Mouse (Mus musculus) erythroblast, embryonic 14.5 days (primary cell): ENCODE results near the gene Tgfb3. TPM values are rescaled to one million over a fixed set of nuclear protein-coding genes. Genes with fewer than 3 reads are reported as not detected.

Source experiments
- H3K27me3 ChIP-seq: 2 replicates; pipeline ENCODE4 v1.6.1; 2012; ENCODE audit warnings: inconsistent platforms; ENCODE audit not compliant: control insufficient read depth
- H3K36me3 ChIP-seq: 2 replicates; pipeline ENCODE4 v1.6.1; 2012; ENCODE audit warnings: mild to moderate bottlenecking, inconsistent platforms; ENCODE audit not compliant: control insufficient read depth
- H3K4me1 ChIP-seq: 2 replicates; pipeline ENCODE4 v1.6.1; 2012; ENCODE audit warnings: inconsistent platforms; ENCODE audit not compliant: control insufficient read depth
- H3K4me3 ChIP-seq: replicated peaks from 2 replicates; pipeline ENCODE3; 2012; ENCODE audit warnings: moderate library complexity, mild to moderate bottlenecking, inconsistent platforms
- H3K9me3 ChIP-seq: 2 replicates; pipeline ENCODE4 v1.6.1; 2012; ENCODE audit warnings: low read length, inconsistent platforms, mixed read lengths; ENCODE audit not compliant: control insufficient read depth
- GATA1 ChIP-seq: IDR thresholded peaks from 2 replicates; pipeline ENCODE4 v1.6.1; 2012; ENCODE audit warnings: low read length, inconsistent platforms, mixed read lengths
- TAL1 ChIP-seq: IDR thresholded peaks from 3 replicates; pipeline ENCODE4 v1.6.1; 2012; ENCODE audit warnings: low read length, inconsistent platforms, mixed read lengths
- polyA plus RNA-seq: library from polyadenylated mRNA; stranded (reverse); fragments of >175 nt; gene quantifications from 2 replicates; pipeline ENCODE4 v1.2.3, GENCODE M21; 2012

Gene Tgfb3
- polyA plus RNA-seq, 1 experiment, result not detected

- H3K4me1 ChIP-seq, result peaks cover 5% of the 10 kb centered on the region
Measured at GRCm38 (mm10) chr12:86046141-86046540, 32.7 kb downstream of the Tgfb3 start.

GRCm38 (mm10) chr12:86039751-86040150, 39.1 kb downstream of the Tgfb3 start:
- H3K36me3 ChIP-seq, result peaks cover 5% of the 10 kb centered on the region

More at GRCm38 (mm10) chr12:86046141-86046540, 32.7 kb downstream of the Tgfb3 start:
- Histone ChIP-seq H3K9me3 (peaks cover 5% of the 10 kb centered on the region), H3K36me3 (peaks cover 2% of the 10 kb centered on the region), H3K4me3 (no peak overlapping the region), H3K27me3 (no peaks in the 10 kb centered on the region)
- no peak for TF ChIP-seq TAL1
- TF ChIP-seq GATA1, result no peak

GRCm38 (mm10) chr12:86039078-86039477, 39.8 kb downstream of the Tgfb3 start:
- Histone ChIP-seq H3K27me3 (no peaks in the 10 kb centered on the region), H3K36me3 (peaks cover 5% of the 10 kb centered on the region), H3K4me3 (no peak overlapping the region), H3K4me1 (no peaks in the 10 kb centered on the region; the same call in 1 of the 2 replicates), H3K9me3 (peaks cover 5% of the 10 kb centered on the region)
- TF ChIP-seq GATA1 (no peak), TAL1 (no peak)

More at GRCm38 (mm10) chr12:86039751-86040150, 39.1 kb downstream of the Tgfb3 start:
- Histone ChIP-seq H3K4me3 (no peak overlapping the region), H3K4me1 (no peaks in the 10 kb centered on the region; the same call in 1 of the 2 replicates), H3K27me3 (no peaks in the 10 kb centered on the region), H3K9me3 (peaks cover 5% of the 10 kb centered on the region)
- TF ChIP-seq GATA1 (no peak), TAL1 (no peak)

- H3K36me3 ChIP-seq, result peaks cover 5% of the 10 kb centered on the region
- no peaks in the 10 kb centered on the region for H3K27me3 ChIP-seq
Measured at GRCm38 (mm10) chr12:86037235-86037921, 41.5 kb downstream of the Tgfb3 start.

GRCm38 (mm10) chr12:86036368-86037166, 42.3 kb downstream of the Tgfb3 start:
- no peak overlapping the region for H3K4me3 ChIP-seq
- TF ChIP-seq TAL1 (no peak), GATA1 (no peak)
- peaks cover 5% of the 10 kb centered on the region for H3K36me3 ChIP-seq
- H3K27me3 ChIP-seq, result no peaks in the 10 kb centered on the region
- H3K9me3 ChIP-seq, result no peaks in the 10 kb centered on the region
- peaks cover 2% of the 10 kb centered on the region for H3K4me1 ChIP-seq

More at GRCm38 (mm10) chr12:86037235-86037921, 41.5 kb downstream of the Tgfb3 start:
- TF ChIP-seq TAL1 (no peak), GATA1 (no peak)
- no peaks in the 10 kb centered on the region for H3K9me3 ChIP-seq
- peaks cover 2% of the 10 kb centered on the region for H3K4me1 ChIP-seq
- H3K4me3 ChIP-seq, result no peak overlapping the region

GRCm38 (mm10) chr12:86035586-86035985, 43.3 kb downstream of the Tgfb3 start:
- Histone ChIP-seq H3K4me3 (no peak overlapping the region), H3K9me3 (no peaks in the 10 kb centered on the region), H3K36me3 (no peaks in the 10 kb centered on the region), H3K27me3 (no peaks in the 10 kb centered on the region), H3K4me1 (peaks cover 7% of the 10 kb centered on the region)
- TF ChIP-seq GATA1 (no peak), TAL1 (no peak)

GRCm38 (mm10) chr12:86030932-86031331, 47.9 kb downstream of the Tgfb3 start:
- Histone ChIP-seq H3K27me3 (no peaks in the 10 kb centered on the region), H3K36me3 (peaks cover 5% of the 10 kb centered on the region), H3K4me1 (peaks cover 12% of the 10 kb centered on the region), H3K4me3 (no peak overlapping the region), H3K9me3 (no peaks in the 10 kb centered on the region)
- TF ChIP-seq GATA1 (no peak), TAL1 (no peak)

- H3K36me3 ChIP-seq, result peaks cover 11% of the 10 kb centered on the region
- TF ChIP-seq TAL1, result no peak
- no peak overlapping the region for H3K4me3 ChIP-seq
- H3K4me1 ChIP-seq, result peaks cover 16% of the 10 kb centered on the region
- no peaks in the 10 kb centered on the region for H3K27me3 ChIP-seq
- no peaks in the 10 kb centered on the region for H3K9me3 ChIP-seq
Measured at GRCm38 (mm10) chr12:86027747-86028146, 51.1 kb downstream of the Tgfb3 start.

GRCm38 (mm10) chr12:86027000-86027399, 51.8 kb downstream of the Tgfb3 start:
- Histone ChIP-seq H3K36me3 (peaks cover 11% of the 10 kb centered on the region), H3K4me1 (peaks cover 16% of the 10 kb centered on the region), H3K9me3 (no peaks in the 10 kb centered on the region), H3K4me3 (no peak overlapping the region), H3K27me3 (no peaks in the 10 kb centered on the region)
- TF ChIP-seq GATA1 (no peak), TAL1 (no peak)
